Mouse (Mus musculus): ENCODE measurements at regions not wholly inside any gene's neighbourhood (a gene's known extent, or its start where the extent isn't known, plus 50 kb on each side); places are given as distances from the start of the nearest gene placed in this dataset.
A peak's percentile ranks its signal among the peaks of the same experiment; 100 is the strongest.

DNA sequence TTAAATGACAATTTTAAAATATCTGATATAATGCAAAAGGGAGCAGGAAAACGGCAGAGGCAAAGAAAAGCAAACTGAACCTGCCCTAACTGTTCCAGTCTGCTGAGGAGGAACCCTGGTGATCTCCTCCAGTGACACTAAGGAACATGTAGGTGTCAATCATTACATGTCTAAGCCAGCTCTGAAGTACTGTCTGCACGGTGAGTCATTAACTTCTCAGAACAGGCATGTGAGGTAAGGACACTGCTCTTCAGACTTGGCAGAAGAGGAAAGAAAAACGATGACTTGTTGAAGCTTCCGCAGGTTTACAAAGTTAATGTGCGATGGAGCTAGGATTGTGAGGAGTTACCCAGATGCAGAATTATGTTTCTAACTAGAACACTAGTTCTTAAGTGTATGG, 199.1 kb downstream of the Nuf2 start:
- DNase-seq (ENCODE audit: extremely low spot score), result no peak

DNA sequence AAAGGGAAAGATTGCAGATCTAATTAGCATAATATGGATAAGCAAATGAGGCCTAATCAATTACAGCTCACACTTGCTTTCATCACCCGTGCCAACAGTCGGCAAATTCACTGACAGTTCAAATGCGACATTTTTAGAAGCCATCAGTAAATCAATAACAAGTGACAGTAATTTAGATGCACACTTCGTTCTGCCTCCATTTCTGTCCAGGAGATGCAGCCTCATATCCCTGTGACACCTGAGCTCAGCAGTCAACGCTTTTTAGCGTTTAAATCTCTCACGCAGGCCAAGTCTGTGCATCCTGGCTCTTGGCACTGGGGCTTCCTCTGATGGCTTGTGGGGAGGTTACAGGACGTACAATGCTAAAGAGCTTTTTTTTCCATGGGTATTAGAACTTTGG, 218.0 kb downstream of the Nuf2 start:
- no peak for DNase-seq (ENCODE audit: extremely low spot score)

DNA sequence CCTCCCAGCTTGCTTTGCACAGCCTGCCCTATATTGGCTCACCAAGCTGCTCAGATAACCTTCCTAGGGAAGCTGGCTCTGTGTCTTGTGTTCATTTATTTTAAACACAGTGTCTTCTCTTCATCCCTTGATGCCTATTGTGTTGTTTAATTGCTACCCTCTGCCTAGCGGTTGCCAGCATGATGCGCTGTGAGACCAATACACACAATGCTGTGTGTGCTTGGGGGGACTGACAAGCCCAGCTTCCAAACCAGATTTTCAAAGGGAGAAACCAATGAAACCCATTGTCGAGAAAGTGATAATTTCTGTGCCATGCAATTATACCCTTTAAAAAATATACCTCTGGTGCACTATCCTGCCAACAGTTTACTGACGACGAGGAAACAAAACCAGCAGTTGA, 247.8 kb downstream of the Nuf2 start:
- DNase-seq (ENCODE audit: extremely low spot score), result no peak

DNA sequence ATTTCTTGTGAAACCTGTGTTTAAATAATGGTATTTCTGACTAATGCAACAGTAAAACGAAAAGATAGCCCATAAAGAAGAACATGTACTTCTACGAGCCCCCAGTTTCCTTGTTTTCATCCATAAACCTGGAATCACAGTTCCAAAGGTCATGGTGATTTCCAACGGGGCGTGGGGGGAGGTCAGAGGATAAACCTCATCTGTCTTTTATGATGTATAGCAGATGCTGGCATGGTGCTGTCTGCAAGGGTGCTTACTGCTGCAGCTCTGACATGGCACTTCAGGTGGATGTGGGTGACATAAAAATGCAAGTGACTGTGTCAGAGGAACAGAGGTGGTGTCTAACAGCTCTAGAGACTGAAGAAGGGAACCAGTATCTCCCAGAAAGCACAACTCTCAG, 260.5 kb downstream of the Nuf2 start:
- DNase-seq (ENCODE audit: extremely low spot score), result no peak

DNA sequence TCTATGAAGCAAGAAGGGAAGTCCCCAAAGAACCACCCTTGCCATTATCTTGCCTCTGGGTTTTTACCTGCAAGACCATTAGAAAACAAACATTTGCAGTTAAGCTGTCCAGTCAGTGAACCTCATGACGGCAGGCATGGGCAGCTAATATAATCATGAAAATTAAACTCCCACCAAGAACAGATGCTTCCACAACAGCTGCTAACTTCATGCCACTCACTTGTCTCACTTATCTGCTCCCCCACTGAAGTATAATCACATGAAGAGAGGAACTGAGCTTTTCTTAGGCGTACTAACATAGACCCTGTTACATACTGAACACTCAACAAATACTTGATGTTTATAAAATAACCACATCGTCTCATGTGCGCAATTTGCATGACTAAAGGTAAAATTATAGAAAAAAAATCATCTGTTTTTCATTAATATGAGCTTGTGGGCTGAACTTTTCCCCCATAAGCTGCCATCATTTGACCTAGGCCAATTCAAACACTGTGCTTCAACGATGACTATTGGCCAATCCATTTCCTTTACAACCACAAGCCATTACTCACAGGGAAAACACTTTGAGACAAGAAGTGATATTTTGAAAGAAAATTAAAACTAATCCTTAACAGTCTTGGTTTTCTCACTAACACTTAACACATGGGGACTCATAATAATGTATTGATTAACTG, 267.1 kb downstream of the Nuf2 start:
- DNase-seq (ENCODE audit: extremely low spot score), result no peak

DNA sequence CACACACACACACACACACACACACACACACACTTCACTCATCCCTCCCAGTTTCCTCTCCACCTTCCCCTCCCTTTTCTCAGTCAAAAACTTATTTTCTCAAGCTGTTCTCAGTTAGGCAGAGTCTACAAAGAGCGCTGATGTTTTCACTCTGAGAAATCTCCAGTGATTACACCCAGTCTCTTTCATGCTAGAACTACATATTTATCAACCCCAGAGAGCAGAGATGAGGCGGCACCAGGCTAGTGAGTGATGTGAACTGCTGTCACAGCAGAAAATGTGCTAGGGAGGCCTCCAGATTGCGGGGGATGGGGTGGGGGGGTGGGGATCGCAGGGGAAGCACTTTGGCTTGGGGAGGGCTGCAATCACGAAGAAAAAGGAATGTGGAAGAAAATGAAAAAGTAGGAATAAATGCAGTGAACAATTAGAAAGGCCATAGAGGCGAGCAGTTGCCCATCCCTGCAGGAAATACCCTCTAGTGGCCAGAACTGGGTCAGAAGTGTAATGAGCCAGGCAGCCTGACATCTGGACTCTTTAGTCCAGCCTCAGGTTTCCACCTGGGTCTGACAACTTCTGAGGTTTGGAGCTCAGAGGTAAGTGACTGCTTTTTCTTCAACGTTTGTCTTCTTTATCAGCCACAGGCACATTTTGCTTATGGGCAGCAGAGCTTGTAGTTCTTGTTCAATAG, 276.9 kb downstream of the Nuf2 start:
- no peak for DNase-seq (ENCODE audit: extremely low spot score)

DNA sequence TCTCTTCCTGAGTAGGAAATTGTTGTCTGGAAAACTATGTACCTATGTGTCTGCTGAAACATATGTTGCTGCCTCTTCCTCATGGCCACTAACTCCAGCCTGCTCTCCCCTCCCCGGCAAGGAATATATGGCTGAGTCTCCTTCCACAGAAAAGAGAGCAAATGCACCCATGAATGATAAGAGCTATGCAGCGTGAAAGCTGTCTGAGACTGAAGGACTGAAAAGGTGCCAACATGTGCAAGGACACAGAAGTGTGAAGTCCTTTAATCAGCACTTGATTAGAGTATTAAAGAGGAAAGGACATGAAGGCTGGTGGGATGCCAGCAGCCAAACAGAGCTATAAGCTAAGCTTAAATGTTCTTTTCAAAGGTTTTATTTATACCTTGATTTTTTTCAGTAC, 279.1 kb downstream of the Nuf2 start:
- DNase-seq (ENCODE audit: extremely low spot score), result no peak

DNA sequence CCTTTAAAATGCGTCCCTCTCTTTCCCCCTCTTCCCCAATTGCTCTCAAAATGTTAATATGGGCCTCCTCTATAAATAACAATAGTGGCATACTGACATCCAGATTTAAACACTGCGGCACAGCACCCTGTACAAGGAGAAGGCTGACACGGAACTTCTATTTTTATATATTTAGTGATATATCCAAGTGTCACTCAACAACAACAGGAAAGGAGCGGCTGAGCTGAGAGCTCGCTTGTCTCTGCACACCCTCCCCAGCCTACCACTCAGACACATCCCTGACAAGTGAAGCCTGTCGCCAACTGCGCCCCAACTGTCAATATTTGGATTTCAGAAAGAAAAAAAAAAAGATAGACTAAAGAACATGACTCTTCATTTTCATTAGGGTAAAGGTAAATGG, 282.2 kb downstream of the Nuf2 start:
- DNase-seq (ENCODE audit: extremely low spot score), result no peak

DNA sequence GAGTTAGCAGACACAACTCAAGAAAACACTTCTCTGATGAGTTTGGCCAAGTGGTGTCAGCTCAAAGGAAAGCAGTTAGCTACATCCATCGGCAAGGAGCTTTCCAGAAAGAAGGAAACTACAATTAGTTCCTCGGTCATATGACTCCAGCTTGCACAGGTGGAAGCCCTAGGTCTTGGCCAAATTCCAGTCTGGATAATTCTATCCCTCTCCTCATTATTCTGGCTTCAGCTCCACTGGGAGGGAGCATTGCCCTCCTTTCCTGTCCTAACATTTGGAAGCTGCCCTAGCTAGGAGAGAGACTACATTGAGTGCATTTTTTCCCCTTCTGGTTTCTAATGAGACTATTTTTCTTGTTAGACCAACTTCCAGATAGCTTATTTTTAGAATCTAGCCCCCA, 290.9 kb downstream of the Nuf2 start:
- no peak for DNase-seq (ENCODE audit: extremely low spot score)

DNA sequence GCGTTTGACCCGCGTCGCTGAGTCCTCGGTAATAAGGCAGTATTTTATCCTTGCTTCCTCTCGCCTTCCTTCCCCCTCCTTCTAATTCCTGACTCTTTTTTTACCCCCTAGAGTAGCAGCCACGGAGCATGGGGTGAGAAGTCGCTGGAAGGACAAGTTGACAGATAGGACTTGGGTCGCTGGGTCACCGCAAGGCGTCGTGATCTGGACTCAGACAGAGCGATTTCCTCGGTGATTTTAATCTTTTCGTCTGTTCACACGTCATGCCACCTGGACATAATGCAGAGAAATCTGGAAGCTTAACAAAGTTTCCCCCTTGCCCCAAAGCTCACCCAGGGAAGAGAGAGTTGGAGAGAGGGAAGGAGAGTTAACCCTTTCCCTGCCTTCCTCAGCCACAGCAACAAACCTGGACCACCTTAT, 292.6 kb downstream of the Nuf2 start:
- peak; percentile 66 for DNase-seq (ENCODE audit: extremely low spot score)

DNA sequence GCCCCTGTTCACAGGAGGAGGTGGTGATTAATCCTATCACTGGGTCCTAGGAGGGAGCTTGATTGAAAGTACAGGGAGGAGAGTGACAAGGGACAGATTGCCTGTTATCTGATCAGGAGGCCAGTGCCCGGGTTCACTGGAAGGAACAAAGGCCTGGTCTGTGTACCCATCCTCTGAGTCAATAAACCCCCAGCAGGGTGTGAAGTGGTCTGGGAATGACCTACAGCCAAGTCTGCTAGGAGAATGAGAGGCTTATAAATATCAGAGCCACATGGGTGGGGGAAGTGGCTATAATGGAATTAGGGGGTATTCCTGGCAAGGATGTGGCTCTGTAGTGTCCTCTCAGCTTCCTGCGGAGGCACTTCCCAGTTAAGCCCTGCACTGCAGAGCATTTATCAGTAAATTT, 296.0 kb downstream of the Nuf2 start:
- DNase-seq (ENCODE audit: extremely low spot score), result peak; percentile 67

DNA sequence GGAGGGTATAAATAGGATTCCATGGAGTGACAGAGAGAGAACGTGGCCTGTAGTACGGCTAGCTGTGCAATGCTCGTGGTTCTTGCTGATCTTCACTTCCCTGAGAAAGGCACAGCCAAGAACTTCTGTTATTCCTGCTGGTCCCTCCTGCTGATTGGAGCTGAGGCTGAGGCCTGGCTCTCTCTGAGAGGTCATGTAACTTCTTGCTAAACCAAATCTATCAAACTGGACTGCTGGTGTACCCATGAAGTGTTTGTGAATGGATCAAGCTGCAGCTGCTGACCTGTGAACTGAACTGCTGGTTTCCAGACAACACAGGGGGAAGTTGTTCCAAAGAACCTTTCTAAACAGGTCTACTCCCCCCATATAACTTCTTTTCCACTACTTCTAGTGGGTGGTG, 297.9 kb downstream of the Nuf2 start:
- DNase-seq (ENCODE audit: extremely low spot score), result no peak

DNA sequence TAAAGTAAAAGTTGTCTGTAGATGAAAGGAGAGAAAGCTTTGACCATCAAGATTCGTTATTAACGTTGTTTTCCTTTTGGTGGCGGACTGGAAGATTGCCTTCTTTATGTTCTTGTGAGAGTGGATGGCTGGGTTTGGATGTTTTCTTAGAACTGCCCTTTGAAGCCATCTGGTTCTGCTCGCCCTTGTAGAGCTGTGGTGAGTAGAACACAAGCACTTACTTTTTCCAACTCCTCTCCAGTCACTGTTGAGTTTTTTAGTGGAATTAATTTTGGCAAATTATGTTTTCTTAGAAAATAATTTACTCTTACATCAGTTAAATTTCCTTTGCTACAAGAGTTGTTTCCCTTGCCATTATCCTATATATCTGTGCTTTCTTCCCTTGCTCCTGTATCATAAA, 301.2 kb downstream of the Nuf2 start:
- no peak for DNase-seq (ENCODE audit: extremely low spot score)

DNA sequence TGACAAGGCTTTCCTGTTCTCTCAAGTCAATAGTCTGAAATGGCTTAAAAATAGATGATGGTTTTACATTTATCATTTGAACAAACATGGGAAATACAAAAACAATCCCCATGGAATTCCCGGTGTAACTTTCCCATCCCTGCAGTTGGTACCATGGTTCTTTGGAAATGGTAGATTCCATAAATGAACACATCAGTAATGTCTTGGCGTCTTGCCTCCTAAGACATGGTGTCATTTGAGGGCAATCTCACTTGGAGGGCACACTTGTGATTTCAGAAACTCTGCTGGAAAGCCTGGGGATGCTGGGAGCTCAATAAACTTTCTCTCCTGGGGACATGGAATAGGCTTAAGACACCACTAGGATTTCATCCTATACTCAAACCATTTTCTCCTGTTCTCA, 306.8 kb downstream of the Nuf2 start:
- no peak for DNase-seq (ENCODE audit: extremely low spot score)

DNA sequence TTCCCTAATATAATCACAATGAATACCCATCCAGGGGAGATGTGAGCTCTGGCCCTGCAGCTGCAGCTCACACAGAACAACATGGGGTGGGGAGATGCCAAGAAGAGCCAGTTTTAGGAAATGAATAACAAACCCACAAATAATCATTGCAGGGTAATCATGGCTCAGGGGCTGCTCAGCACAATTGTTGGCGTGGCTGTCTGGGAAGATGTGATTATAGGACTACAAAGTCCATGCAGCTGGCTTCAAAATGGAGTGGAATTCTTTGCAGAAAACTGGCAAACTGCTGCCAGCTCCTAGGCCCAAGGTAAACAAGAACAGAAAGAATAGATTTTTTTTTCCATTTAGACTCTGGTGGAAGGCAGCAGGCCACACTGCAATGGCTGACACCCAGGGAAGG, 343.6 kb downstream of the Nuf2 start:
- DNase-seq (ENCODE audit: extremely low spot score), result no peak

DNA sequence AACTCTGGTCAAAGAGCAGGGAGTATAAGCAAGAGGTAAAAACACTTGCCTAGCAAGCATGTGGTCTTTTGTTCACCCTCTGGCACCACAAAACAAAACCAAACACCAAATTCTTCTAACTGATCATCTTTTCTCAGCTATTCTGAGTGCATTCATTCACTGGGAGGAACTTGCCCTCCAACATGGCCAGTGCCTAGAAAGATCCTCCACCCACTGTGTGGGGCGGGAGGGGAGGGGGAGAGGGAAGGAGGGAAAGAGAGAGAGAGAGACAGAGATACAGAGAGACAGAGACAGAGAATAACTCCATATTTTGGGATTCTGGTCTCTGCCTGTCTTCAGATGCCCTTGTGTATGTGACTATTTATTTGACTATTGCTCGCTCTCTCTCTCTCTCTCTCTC, 360.9 kb downstream of the Nuf2 start:
- no peak for DNase-seq (ENCODE audit: extremely low spot score)

DNA sequence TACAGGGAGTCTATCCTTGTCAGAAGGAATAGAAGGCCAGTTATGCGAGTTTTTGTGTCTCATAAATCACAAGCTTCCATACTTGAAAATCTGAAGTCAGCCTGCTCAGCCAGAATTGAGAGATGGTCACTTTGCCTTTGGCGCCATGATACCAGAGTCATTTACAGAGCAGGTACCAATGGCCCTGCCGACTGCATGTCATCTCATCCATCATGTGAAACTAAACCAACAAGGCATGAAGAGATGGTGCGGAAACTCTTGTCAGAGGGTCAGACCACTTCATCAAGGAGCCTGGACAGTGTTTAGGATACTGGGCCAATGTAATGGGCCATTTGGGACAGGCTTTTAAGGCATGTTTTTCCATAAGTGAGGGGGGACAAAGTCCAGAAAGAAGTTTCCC, 363.2 kb downstream of the Nuf2 start:
- no peak for DNase-seq (ENCODE audit: extremely low spot score)

DNA sequence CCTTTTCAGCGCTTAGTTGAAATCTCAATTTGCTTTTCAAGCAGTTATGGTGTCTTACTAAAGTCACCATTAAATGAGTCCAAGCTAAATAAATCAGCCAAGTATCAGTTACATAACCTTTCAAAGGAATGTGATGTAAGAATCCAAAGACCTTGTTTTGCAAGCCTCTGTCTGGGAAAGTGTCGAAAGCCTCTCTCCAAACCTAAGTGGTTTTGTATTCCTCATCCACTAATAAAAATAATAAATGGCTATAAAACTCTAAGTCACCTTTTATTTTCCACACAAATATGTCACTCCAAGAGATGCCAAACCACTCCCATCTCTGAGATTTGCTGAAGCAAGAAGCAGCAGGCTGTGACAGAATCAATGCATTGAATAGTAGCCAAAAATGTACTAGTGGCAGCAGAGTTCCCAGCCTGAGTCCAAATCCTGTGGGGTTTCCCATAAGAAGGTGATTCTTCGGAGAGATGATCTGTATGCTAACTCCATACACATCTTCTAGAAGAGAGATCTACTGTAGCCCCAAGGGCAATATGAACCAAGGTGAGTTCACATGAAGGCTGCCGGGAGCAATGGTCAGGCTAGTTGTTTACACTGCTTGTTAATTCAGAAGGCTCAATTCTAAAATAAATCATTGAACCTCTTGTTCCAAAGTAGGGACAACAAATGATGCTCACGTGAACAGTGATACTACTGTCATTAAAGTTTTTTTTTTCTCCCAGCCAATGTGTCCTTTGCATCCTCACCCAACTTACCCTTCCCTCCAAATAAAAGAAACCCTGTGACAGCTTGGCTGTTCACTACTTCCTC, 365.0 kb downstream of the Nuf2 start:
- DNase-seq (ENCODE audit: extremely low spot score), result no peak

DNA sequence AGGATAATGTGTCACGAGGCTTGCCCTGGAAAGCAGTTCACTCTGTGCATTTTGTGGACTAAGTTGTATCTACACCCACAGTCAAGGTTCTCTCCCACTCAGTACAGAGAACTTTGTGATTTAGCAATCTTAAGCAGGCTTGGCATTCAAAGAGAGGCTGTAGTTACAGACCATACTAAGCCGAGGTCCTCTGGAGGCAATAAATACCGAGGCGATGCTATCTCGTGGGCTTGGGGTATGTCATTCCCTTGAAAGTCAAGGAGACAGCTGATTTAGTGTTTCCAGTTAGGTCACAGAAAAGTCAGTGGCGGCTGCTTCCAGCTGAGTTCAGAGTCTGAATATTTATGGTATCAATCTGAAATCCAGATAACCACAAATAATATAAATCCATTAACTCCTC, 370.4 kb downstream of the Nuf2 start:
- no peak for DNase-seq (ENCODE audit: extremely low spot score)

DNA sequence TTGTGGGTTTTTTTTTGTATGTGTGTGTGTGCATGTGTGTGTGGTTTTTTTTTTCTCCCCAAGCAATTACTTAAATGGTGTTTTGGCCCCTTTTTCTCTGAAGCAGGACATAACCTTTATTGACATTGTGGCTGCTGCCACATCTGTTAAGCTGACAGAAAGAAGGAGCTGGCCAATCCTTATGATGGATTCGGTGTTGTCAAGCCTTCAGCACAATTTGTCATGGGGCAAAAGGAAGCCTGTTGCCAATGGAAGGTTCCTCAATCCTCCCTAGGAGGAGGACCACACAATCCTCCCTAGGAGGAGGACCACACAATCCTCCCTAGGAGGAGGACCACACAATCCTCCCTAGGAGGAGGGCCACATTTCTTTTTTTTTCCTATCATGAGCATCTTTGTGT, 371.0 kb downstream of the Nuf2 start:
- no peak for DNase-seq (ENCODE audit: extremely low spot score)

DNA sequence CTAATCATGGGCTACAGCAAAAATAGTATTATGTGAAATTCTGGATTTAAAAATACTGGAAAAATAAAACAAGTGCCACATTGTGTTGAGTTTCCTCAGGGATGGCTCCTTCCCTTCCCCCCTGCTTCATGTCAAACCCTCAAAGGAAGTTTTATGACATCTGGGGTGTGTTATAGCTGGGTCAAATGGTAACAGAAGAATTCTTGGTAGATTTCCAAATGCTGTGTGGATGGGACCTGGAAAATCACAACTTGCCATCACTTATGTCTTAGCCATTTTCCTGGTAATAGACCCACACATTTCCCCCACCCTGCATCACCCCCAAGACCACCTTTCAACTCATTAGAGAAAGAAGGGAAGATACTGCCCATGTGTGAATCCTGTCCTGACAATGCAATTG, 371.5 kb downstream of the Nuf2 start:
- DNase-seq (ENCODE audit: extremely low spot score), result no peak

DNA sequence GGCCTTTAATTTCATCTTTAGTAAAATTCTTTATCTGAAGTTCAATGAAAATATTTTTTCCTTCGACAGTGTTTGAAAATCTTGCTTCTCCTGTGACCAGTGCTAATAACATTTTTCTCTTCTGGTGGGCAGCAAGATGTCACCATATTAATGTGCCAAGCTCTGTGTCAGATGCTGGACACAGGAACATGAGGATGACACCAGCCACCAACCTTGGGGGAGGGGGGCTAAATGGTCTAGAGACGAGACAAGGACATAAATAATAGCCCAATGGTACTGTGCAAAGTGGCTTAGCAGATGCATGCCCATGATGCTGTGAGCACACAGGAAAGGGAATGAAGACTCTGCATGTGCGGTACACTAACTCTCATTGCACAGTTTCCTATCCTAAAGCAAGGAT, 373.8 kb downstream of the Nuf2 start:
- no peak for DNase-seq (ENCODE audit: extremely low spot score)

DNA sequence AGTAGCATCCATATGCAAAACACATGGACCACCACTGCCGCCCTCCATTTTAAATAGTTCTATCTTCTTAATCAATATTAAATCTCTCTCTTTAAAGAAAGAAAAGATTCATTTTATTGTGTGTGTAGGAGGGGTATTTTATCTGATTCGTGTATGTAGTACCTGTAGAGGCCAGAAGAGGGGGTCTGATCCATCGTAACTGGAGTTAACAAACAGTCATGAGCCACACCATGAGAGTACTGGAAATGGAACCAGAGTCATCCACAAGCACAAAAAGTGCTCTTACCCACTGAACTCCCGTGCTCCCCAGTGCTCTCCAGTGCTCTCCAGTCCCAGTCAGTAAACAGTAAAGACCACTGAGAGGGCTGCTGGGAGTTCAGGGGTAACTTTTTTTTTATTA, 374.4 kb downstream of the Nuf2 start:
- DNase-seq (ENCODE audit: extremely low spot score), result no peak

Measured in embryo, embryonic 9.5 days (tissue).